Mouse (Mus musculus): ENCODE data around the gene Fbxo40.

The Fbxo40 gene

GRCm38 (mm10) chr16:36989999-36990625 lies at the start of gene Fbxo40:
Fbxo40 (minus strand) TSS chr16:36990467.
- no peak for DNase-seq

- no peak for DNase-seq
Measured at GRCm38 (mm10) chr16:37034751-37035150, 44.5 kb upstream of the Fbxo40 start.

GRCm38 (mm10) chr16:37031996-37032395 lies 41.7 kb upstream of the Fbxo40 start:
- DNase-seq = no peak

GRCm38 (mm10) chr16:37027581-37027980 lies 37.3 kb upstream of the Fbxo40 start:
- DNase-seq = no peak

- peak; percentile 9 for DNase-seq
Measured at GRCm38 (mm10) chr16:37012336-37012735, 22.1 kb upstream of the Fbxo40 start.

GRCm38 (mm10) chr16:37011922-37012289 lies 21.6 kb upstream of the Fbxo40 start:
- no peak for DNase-seq

GRCm38 (mm10) chr16:37011061-37011921 lies 21.0 kb upstream of the Fbxo40 start, which contains the start of gene Polq:
Polq (plus strand) TSS chr16:37011786.
- DNase-seq = peak; percentile 94

- DNase-seq = no peak
Measured at GRCm38 (mm10) chr16:37010370-37010769, 20.1 kb upstream of the Fbxo40 start.

GRCm38 (mm10) chr16:37009262-37009661 lies 19.0 kb upstream of the Fbxo40 start:
- DNase-seq = no peak

- DNase-seq = no peak
Measured at GRCm38 (mm10) chr16:36999366-36999972, 9.2 kb upstream of the Fbxo40 start.

GRCm38 (mm10) chr16:36997650-36998049 lies 7.4 kb upstream of the Fbxo40 start:
- no peak for DNase-seq

GRCm38 (mm10) chr16:36989493-36989892 lies 774 bp downstream of the Fbxo40 start:
- no peak for DNase-seq

GRCm38 (mm10) chr16:36988066-36988465 lies 2.2 kb downstream of the Fbxo40 start:
- no peak for DNase-seq

- DNase-seq = no peak
Measured at GRCm38 (mm10) chr16:36987399-36987798, 2.9 kb downstream of the Fbxo40 start.

- DNase-seq = peak; percentile 11
Measured at GRCm38 (mm10) chr16:36985636-36986042, 4.6 kb downstream of the Fbxo40 start.

- no peak for DNase-seq
Measured at GRCm38 (mm10) chr16:36983796-36984195, 6.5 kb downstream of the Fbxo40 start.

- DNase-seq = no peak
Measured at GRCm38 (mm10) chr16:36979127-36979526, 11.1 kb downstream of the Fbxo40 start.

GRCm38 (mm10) chr16:36963415-36963814 lies 26.9 kb downstream of the Fbxo40 start:
- DNase-seq = no peak

GRCm38 (mm10) chr16:36955106-36955505 lies 35.2 kb downstream of the Fbxo40 start:
- DNase-seq = no peak

- no peak for DNase-seq
Measured at GRCm38 (mm10) chr16:36951029-36951428, 39.2 kb downstream of the Fbxo40 start.

GRCm38 (mm10) chr16:36949614-36950336 lies 40.5 kb downstream of the Fbxo40 start:
- no peak for DNase-seq

GRCm38 (mm10) chr16:36947646-36948197 lies 42.5 kb downstream of the Fbxo40 start:
- no peak for DNase-seq

Measured in liver (tissue).